Mouse (Mus musculus) erythroblast, embryonic 14.5 days (primary cell): Measurements from ENCODE around the gene Cd276.

Experiments
- GATA1 ChIP-seq: IDR thresholded peaks from 2 replicates; pipeline ENCODE4 v1.6.1; 2012; ENCODE audit warnings: low read length, inconsistent platforms, mixed read lengths
- TAL1 ChIP-seq: IDR thresholded peaks from 3 replicates; pipeline ENCODE4 v1.6.1; 2012; ENCODE audit warnings: low read length, inconsistent platforms, mixed read lengths

- TF ChIP-seq GATA1 (no peak), TAL1 (no peak)
Measured at GRCm38 (mm10) chr9:58516480-58516879, 38.8 kb downstream of the Cd276 start.
